Mouse (Mus musculus) thymus, postnatal 10 days (tissue): ENCODE measurements around the gene Ate1.
"Not testable (repeated sequence)": the region's sequence is repeated elsewhere in the genome, so short reads cannot be mapped to it uniquely, and the experiment has no call there.

Experiments used
- DNase-seq, 2 experiments: peaks; one replicate each; pipeline ENCODE4 v3.0.0; 2021; ENCODE audit warnings: low spot score in 2 of 2

Ate1 gene

GRCm38 (mm10) chr7:130520812-130521422, 748 bp upstream of the Ate1 start:
- DNase-seq: no peak

- peak; percentile 93 to 98 for DNase-seq
Observed at GRCm38 (mm10) chr7:130519096-130520048, 797 bp downstream of the Ate1 start.

GRCm38 (mm10) chr7:130518213-130519095, 1.7 kb downstream of the Ate1 start:
- DNase-seq: peak in 1 of 2 experiments; percentile 10

- no peak for DNase-seq
Observed at GRCm38 (mm10) chr7:130510243-130510642, 9.9 kb downstream of the Ate1 start.

- no peak for DNase-seq
Observed at GRCm38 (mm10) chr7:130503006-130503405, 17.2 kb downstream of the Ate1 start.

GRCm38 (mm10) chr7:130501499-130501898, 18.7 kb downstream of the Ate1 start:
- DNase-seq: no peak

- DNase-seq: no peak
Observed at GRCm38 (mm10) chr7:130493346-130493745, 26.8 kb downstream of the Ate1 start.

GRCm38 (mm10) chr7:130492026-130492425, 28.1 kb downstream of the Ate1 start:
- DNase-seq: no peak

- not testable (repeated sequence) for DNase-seq
Observed at GRCm38 (mm10) chr7:130479003-130479402, 41.2 kb downstream of the Ate1 start.

- DNase-seq: peak in 1 of 2 experiments; percentile 20
Observed at GRCm38 (mm10) chr7:130475970-130476369, 44.2 kb downstream of the Ate1 start.

GRCm38 (mm10) chr7:130473881-130474280, 46.3 kb downstream of the Ate1 start:
- no peak for DNase-seq

GRCm38 (mm10) chr7:130472683-130473082, 47.5 kb downstream of the Ate1 start:
- no peak for DNase-seq

GRCm38 (mm10) chr7:130471045-130471444, 49.1 kb downstream of the Ate1 start:
- no peak for DNase-seq

GRCm38 (mm10) chr7:130455587-130456246, 64.5 kb downstream of the Ate1 start:
- DNase-seq: no peak

GRCm38 (mm10) chr7:130454226-130454625, 65.9 kb downstream of the Ate1 start:
- DNase-seq: no peak

- no peak for DNase-seq
Observed at GRCm38 (mm10) chr7:130435776-130436175, 84.4 kb downstream of the Ate1 start.

GRCm38 (mm10) chr7:130432141-130432540, 88.0 kb downstream of the Ate1 start:
- DNase-seq: no peak

- no peak for DNase-seq
Observed at GRCm38 (mm10) chr7:130426586-130426985, 93.6 kb downstream of the Ate1 start.

- no peak for DNase-seq
Observed at GRCm38 (mm10) chr7:130425991-130426390, 94.2 kb downstream of the Ate1 start.

GRCm38 (mm10) chr7:130419961-130420360, 100.2 kb downstream of the Ate1 start:
- no peak for DNase-seq

GRCm38 (mm10) chr7:130407622-130408021, 112.5 kb downstream of the Ate1 start:
- no peak for DNase-seq
